Mouse (Mus musculus) heart, postnatal 0 days (tissue): ENCODE measurements at regions not wholly inside any gene's neighbourhood (a gene's known extent, or its start where the extent isn't known, plus 50 kb on each side); places are given as distances from the start of the nearest gene placed in this dataset.

Experiments
- CTCF ChIP-seq: IDR thresholded peaks from 2 replicates; pipeline ENCODE4 v1.5.1; 2016; ENCODE audit warnings: antibody characterized with exemption, control low read depth, low read depth
- EP300 ChIP-seq: IDR thresholded peaks from 2 replicates; pipeline ENCODE4 v1.6.1; 2016; ENCODE audit warnings: antibody characterized with exemption, low read depth

GRCm38 (mm10) chr15:88451241-88451640 is 148.9 kb upstream of the Zdhhc25 start:
- TF ChIP-seq EP300 (no peak), CTCF (no peak)
